15 mouse cellular contexts compared by ENCODE assay signal in genomic region chr4:58419225-58419624, GRCm38 (mm10).
A peak's percentile ranks its signal among the peaks of the same experiment; 100 is the strongest.
DNase-seq lines count a peak whose midpoint lies in the region; ATAC-seq and TF ChIP-seq lines count a peak whose summit lies in the region.
"Had no signal": no experiment of that assay in that cellular context is flagged by ENCODE, and none has a peak within 500 bp of the region (broad histone marks: within the 10 kb centered on the region; RNA-seq: fewer than 3 reads in every experiment).

No protein-coding gene starts in this region.

- no peak overlapping the region for H3K27ac ChIP-seq in intestine, postnatal 0 days (ENCODE audit: low read depth, low read length)
- no peak overlapping the region for H3K27ac ChIP-seq in intestine, embryonic 15.5 days
- no peak overlapping the region for H3K27ac ChIP-seq in lung, embryonic 14.5 days (ENCODE audit: low read depth)
- H3K27ac ChIP-seq: embryonic facial prominence, embryonic 13.5 days; hindbrain, embryonic 14.5 days; macrophage had no signal

- H3K27me3 ChIP-seq in intestine, postnatal 0 days (replicated peaks; ENCODE audit: control insufficient read depth, insufficient read depth, low read length) = no peaks in the 10 kb centered on the region
- no peaks in the 10 kb centered on the region for H3K27me3 ChIP-seq in intestine, embryonic 15.5 days (replicated peaks)
- no peaks in the 10 kb centered on the region for H3K27me3 ChIP-seq in lung, embryonic 14.5 days (ENCODE audit: insufficient read depth, low read length)
- no peaks in the 10 kb centered on the region for H3K27me3 ChIP-seq in Patski
- H3K27me3 ChIP-seq: embryonic facial prominence, embryonic 13.5 days; heart, embryonic 12.5 days had no signal

- 19% methylated on average over 5 of the region's 5 CpGs for WGBS in intestine, postnatal 0 days
- WGBS in intestine, embryonic 15.5 days = 33% methylated on average over 5 of the region's 5 CpGs
- 24% methylated on average over 5 of the region's 5 CpGs for WGBS in lung, embryonic 14.5 days

- TF ChIP-seq CTCF in intestine, postnatal 0 days (IDR thresholded peaks at IDR 0.05; ENCODE audit: low read depth) = peak; percentile 74
- TF ChIP-seq CTCF in lung, embryonic 14.5 days (IDR thresholded peaks at IDR 0.05; ENCODE audit: low read depth) = peak; percentile 54
- peak; percentile 44 for TF ChIP-seq CTCF in Patski (IDR thresholded peaks at IDR 0.05)

- CTCF ChIA-PET in Patski (lab: Charles Lee) = no interaction called here

- no peak for ATAC-seq in intestine, postnatal 0 days
- ATAC-seq in intestine, embryonic 15.5 days = no peak
- no peak for ATAC-seq in lung, embryonic 14.5 days (ENCODE audit: insufficient read depth)
- no peak for ATAC-seq in Patski
- peak; percentile 54; the same call in 1 of the 2 replicates for ATAC-seq in megakaryocyte progenitor cell, adult 5-6 weeks (replicated peaks; ENCODE audit: poor library complexity)
- ATAC-seq: forebrain, embryonic 16.5 days had no signal

- no peak overlapping the region for H3K4me3 ChIP-seq in intestine, postnatal 0 days (ENCODE audit: low read depth, low read length)
- no peak overlapping the region for H3K4me3 ChIP-seq in intestine, embryonic 15.5 days (replicated peaks)
- no peak overlapping the region for H3K4me3 ChIP-seq in lung, embryonic 14.5 days (ENCODE audit: low read depth, low read length)
- H3K4me3 ChIP-seq: embryonic facial prominence, embryonic 13.5 days; heart, embryonic 12.5 days; myocyte had no signal

- POLR2A ChIA-PET in Patski (lab: Charles Lee) = interaction anchor here (0.6 kb wide), 1 partner anchor 620 kb away, joined by 4 read pairs; no protein-coding TSS in a partner anchor

- H3K36me3 ChIP-seq in intestine, postnatal 0 days (ENCODE audit: control insufficient read depth, insufficient read depth) = no peaks in the 10 kb centered on the region
- no peaks in the 10 kb centered on the region for H3K36me3 ChIP-seq in intestine, embryonic 15.5 days
- H3K36me3 ChIP-seq in lung, embryonic 14.5 days (ENCODE audit: insufficient read depth) = no peaks in the 10 kb centered on the region
- H3K36me3 ChIP-seq: embryonic facial prominence, embryonic 13.5 days; heart, embryonic 12.5 days had no signal

- H3K4me2 ChIP-seq in intestine, postnatal 0 days (replicated peaks; ENCODE audit: low read depth) = no peak overlapping the region
- no peak overlapping the region for H3K4me2 ChIP-seq in intestine, embryonic 15.5 days (replicated peaks)
- no peak overlapping the region for H3K4me2 ChIP-seq in lung, embryonic 14.5 days
- H3K4me2 ChIP-seq: embryonic facial prominence, embryonic 13.5 days; heart, embryonic 12.5 days; hindbrain, embryonic 14.5 days had no signal

- H3K9me3 ChIP-seq in intestine, postnatal 0 days (ENCODE audit: control insufficient read depth) = no peaks in the 10 kb centered on the region
- H3K9me3 ChIP-seq in intestine, embryonic 15.5 days = no peaks in the 10 kb centered on the region
- H3K9me3 ChIP-seq in lung, embryonic 14.5 days (ENCODE audit: low read depth, low read length) = no peaks in the 10 kb centered on the region
- H3K9me3 ChIP-seq: embryonic facial prominence, embryonic 13.5 days had no signal

- DNase-seq in lung, embryonic 14.5 days = peak; percentile 45
- DNase-seq in lung, adult 18-20 months = no peak
- DNase-seq in Patski (ENCODE audit: low read depth, low spot score) = no peak
- DNase-seq in neural tube, embryonic 10.5 days (ENCODE audit: extremely low spot score, low spot score) = no peak
- DNase-seq: adrenal gland, adult 8-10 months; thymus, postnatal 4 days had no signal

- H3K9ac ChIP-seq in intestine, postnatal 0 days (ENCODE audit: low read depth, low read length) = no peak overlapping the region
- H3K9ac ChIP-seq in intestine, embryonic 15.5 days = no peak overlapping the region
- no peak overlapping the region for H3K9ac ChIP-seq in lung, embryonic 14.5 days
- H3K9ac ChIP-seq: embryonic facial prominence, embryonic 13.5 days; heart, embryonic 12.5 days; hindbrain, embryonic 14.5 days had no signal

- no peaks in the 10 kb centered on the region for H3K4me1 ChIP-seq in intestine, postnatal 0 days (replicated peaks; ENCODE audit: control insufficient read depth, insufficient read depth, low read length)
- no peaks in the 10 kb centered on the region for H3K4me1 ChIP-seq in intestine, embryonic 15.5 days (replicated peaks)
- no peaks in the 10 kb centered on the region for H3K4me1 ChIP-seq in lung, embryonic 14.5 days (ENCODE audit: insufficient read depth)

- in situ Hi-C loops in Patski (cut with MboI; ENCODE audit: low pct_unique_long_range_greater_than_20kb) = loop anchor here (5.0 to 10.0 kb wide), 2 partner anchors 144 to 328 kb away; no protein-coding TSS in a partner anchor
